24 mouse cellular contexts compared by ENCODE assay signal in genomic region chr4:145411141-145411540, GRCm38 (mm10).
DNase-seq lines count a peak whose midpoint lies in the region; ATAC-seq and TF ChIP-seq lines count a peak whose summit lies in the region.
"Had no signal": no experiment of that assay in that cellular context is flagged by ENCODE, and none has a peak within 500 bp of the region (broad histone marks: within the 10 kb centered on the region; RNA-seq: fewer than 3 reads in every experiment).

No protein-coding gene starts in this region.

- no peak overlapping the region for H3K4me3 ChIP-seq in intestine, embryonic 15.5 days (replicated peaks)
- no peak overlapping the region for H3K4me3 ChIP-seq in lung, adult 2 months (replicated peaks; ENCODE audit: extremely low read depth, low read depth, low read length)
- H3K4me3 ChIP-seq: embryonic facial prominence, embryonic 13.5 days; embryonic facial prominence, embryonic 15.5 days; erythroblast, embryonic 14.5 days; forebrain, embryonic 10.5 days; forebrain, embryonic 12.5 days had no signal

- H3K4me1 ChIP-seq in intestine, embryonic 15.5 days (replicated peaks) = no peaks in the 10 kb centered on the region
- no peaks in the 10 kb centered on the region for H3K4me1 ChIP-seq in lung, adult 2 months (ENCODE audit: control insufficient read depth, insufficient read depth, low read length)
- H3K4me1 ChIP-seq: embryonic facial prominence, embryonic 13.5 days; embryonic facial prominence, embryonic 15.5 days; forebrain, embryonic 10.5 days; forebrain, embryonic 12.5 days had no signal

- no peak overlapping the region for H3K9ac ChIP-seq in intestine, embryonic 15.5 days
- H3K9ac ChIP-seq: embryonic facial prominence, embryonic 13.5 days; embryonic facial prominence, embryonic 15.5 days; forebrain, embryonic 12.5 days had no signal

- ATAC-seq in intestine, embryonic 15.5 days = no peak
- ATAC-seq: forebrain, embryonic 14.5 days; forebrain, embryonic 16.5 days had no signal

- H3K9me3 ChIP-seq in intestine, embryonic 15.5 days = no peaks in the 10 kb centered on the region
- H3K9me3 ChIP-seq: embryonic facial prominence, embryonic 15.5 days; forebrain, embryonic 12.5 days had no signal

- no peak overlapping the region for H3K4me2 ChIP-seq in intestine, embryonic 15.5 days (replicated peaks)
- H3K4me2 ChIP-seq: embryonic facial prominence, embryonic 13.5 days; embryonic facial prominence, embryonic 15.5 days; forebrain, embryonic 12.5 days had no signal

- H3K27me3 ChIP-seq in intestine, embryonic 15.5 days (replicated peaks) = no peaks in the 10 kb centered on the region
- H3K27me3 ChIP-seq: embryonic facial prominence, embryonic 13.5 days; embryonic facial prominence, embryonic 15.5 days; forebrain, embryonic 12.5 days had no signal

- TF ChIP-seq CTCF in lung, adult 2 months (IDR thresholded peaks at IDR 0.05; ENCODE audit: insufficient read depth, low read length) = no peak

- H3K36me3 ChIP-seq in intestine, embryonic 15.5 days = no peaks in the 10 kb centered on the region
- H3K36me3 ChIP-seq: embryonic facial prominence, embryonic 13.5 days; embryonic facial prominence, embryonic 15.5 days; forebrain, embryonic 10.5 days; forebrain, embryonic 12.5 days; G1E had no signal

- no peak overlapping the region for H3K27ac ChIP-seq in intestine, embryonic 15.5 days
- H3K27ac ChIP-seq: embryonic facial prominence, embryonic 13.5 days; embryonic facial prominence, embryonic 15.5 days; forebrain, embryonic 10.5 days; forebrain, embryonic 12.5 days had no signal

- TF ChIP-seq POLR2A in lung, adult 2 months (IDR thresholded peaks at IDR 0.05; ENCODE audit: borderline replicate concordance, extremely low read depth, low read depth, low read length) = no peak

- 45% methylated on average over 1 of the region's 1 CpGs for WGBS in intestine, embryonic 15.5 days
- WGBS in lung, adult 2 months = 47% methylated on average over 1 of the region's 1 CpGs

- DNase-seq in 3134 (ENCODE audit: extremely low read depth, insufficient read length, low spot score) = peak; percentile 10
- peak; percentile 62 for DNase-seq in ES-CJ7 (ENCODE audit: low read depth, low spot score)
- peak; percentile 76 for DNase-seq in R1 (ENCODE audit: low read depth, low spot score)
- DNase-seq in lung, adult 2 months = no peak
- DNase-seq in MN1 (ENCODE audit: low spot score) = no peak
- DNase-seq: adrenal gland, adult 2 months; adrenal gland, postnatal 10 days; adrenal gland, postnatal 25 days; cerebellum, adult 11 months; cerebellum, adult 18-20 months; cerebellum, adult 8-10 months; cerebellum, adult 9-11 months; cerebellum, postnatal 14 days; cerebellum, postnatal 36 days; embryo, embryonic 11 days had no signal

Comparison
In these comparisons a context has a peak if more than half of its experiments do, and no peak if none do; other contexts are left out.
1. DNase-seq: peak in 3134 (single experiment), ES-CJ7 (single experiment) and R1 (single experiment); none in lung, adult 2 months (single experiment) and MN1 (single experiment).